8 mouse cellular contexts compared by ENCODE assay signal in the genomic region with DNA sequence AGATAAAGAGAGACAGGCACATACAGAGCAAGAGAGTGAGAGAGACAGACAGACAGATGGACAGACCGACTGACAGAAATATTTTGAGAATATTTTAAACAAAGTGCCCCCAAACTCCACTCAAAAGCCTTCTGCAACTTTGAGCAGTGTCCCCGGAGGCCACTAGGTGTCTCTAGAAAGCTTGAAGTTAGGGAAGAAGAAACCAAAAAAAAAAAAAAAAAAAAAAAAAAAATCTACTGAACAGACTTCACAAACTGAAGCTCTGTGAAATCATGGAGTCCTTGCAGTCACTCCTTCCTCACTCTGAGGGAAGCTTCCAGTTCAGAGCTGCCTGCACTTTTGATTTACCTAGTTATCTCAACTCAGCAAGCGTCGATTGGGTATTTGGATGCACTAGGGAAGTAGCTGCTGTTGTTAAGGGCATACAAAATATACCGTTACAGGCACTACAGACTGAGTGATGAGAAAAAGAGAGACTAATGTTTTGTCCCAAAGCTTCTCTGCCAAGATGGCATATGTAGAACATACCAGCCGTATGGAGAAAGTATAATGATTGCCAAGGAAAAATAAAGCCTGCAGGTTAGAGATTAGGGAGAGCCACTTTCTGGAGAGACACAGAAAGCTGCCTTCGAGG.
DNase-seq lines count a peak whose midpoint lies in the region; ATAC-seq lines count a peak whose summit lies in the region.

No protein-coding gene starts in this region.

- H3K4me1 ChIP-seq in embryonic facial prominence, embryonic 10.5 days, result 0 out of 2 replicates have a peak, but pooled peaks cover 2% of the 10 kb centered on the region

- H3K27me3 ChIP-seq in embryonic facial prominence, embryonic 10.5 days (replicated peaks; ENCODE audit: low read depth, poor library complexity, severe bottlenecking), result no peaks in the 10 kb centered on the region

- no peak overlapping the region for H3K4me3 ChIP-seq in embryonic facial prominence, embryonic 10.5 days

- intact Hi-C loops in gastrocnemius, postnatal 14 days (cut with DNase I; ENCODE audit: low total_unique reads), result loop anchor here (5.0 kb wide), 1 partner anchor 253 kb away; no protein-coding TSS in a partner anchor

- peak; percentile 23; the same call in 1 of the 2 replicates for ATAC-seq in megakaryocyte, adult 5-6 weeks (ENCODE audit: poor library complexity, severe bottlenecking)
- no peak for ATAC-seq in erythroid progenitor cell, adult 5-6 weeks (replicated peaks; ENCODE audit: low FRiP score, poor library complexity, severe bottlenecking)

- no peaks in the 10 kb centered on the region for H3K9me3 ChIP-seq in embryonic facial prominence, embryonic 10.5 days

- no peak overlapping the region for H3K27ac ChIP-seq in embryonic facial prominence, embryonic 10.5 days (replicated peaks)

- WGBS in embryonic facial prominence, embryonic 10.5 days, result 59% methylated on average over 7 of the region's 7 CpGs

- DNase-seq in gastrocnemius, postnatal 14 days, result peak; percentile 32
- no peak for DNase-seq in gastrocnemius, postnatal 25 days
- DNase-seq in urinary bladder, postnatal 25 days (ENCODE audit: low spot score), result peak; percentile 11
- DNase-seq in urinary bladder, postnatal 10 days (ENCODE audit: low spot score), result no peak
- peak; percentile 49 for DNase-seq in embryonic facial prominence, embryonic 10.5 days (ENCODE audit: low spot score)
- DNase-seq in kidney, postnatal 25 days, result peak; percentile 52 to 63

- H3K36me3 ChIP-seq in embryonic facial prominence, embryonic 10.5 days (replicated peaks), result no peaks in the 10 kb centered on the region

Comparison
In these comparisons a context has a peak if more than half of its experiments do, and no peak if none do; other contexts are left out.
1. DNase-seq: peak in gastrocnemius, postnatal 14 days (single experiment), urinary bladder, postnatal 25 days (single experiment), embryonic facial prominence, embryonic 10.5 days (single experiment) and kidney, postnatal 25 days (2 of 2); none in gastrocnemius, postnatal 25 days (single experiment) and urinary bladder, postnatal 10 days (single experiment).